Mouse (Mus musculus) heart, adult 2 months (tissue): ENCODE results near the gene Tmem63a. TPM values are rescaled to one million over a fixed set of nuclear protein-coding genes. Genes with fewer than 3 reads are reported as not detected.
"Not testable (repeated sequence)": the region's sequence is repeated elsewhere in the genome, so short reads cannot be mapped to it uniquely, and the experiment has no call there.

Experiments used
- DNase-seq, 2 experiments: peaks; one replicate each; pipeline ENCODE4 v3.0.0; 2021
- H3K27ac ChIP-seq: fragments of 200-600 bp; 2 replicates; pipeline ENCODE4 v1.8.1; 2022
- H3K27me3 ChIP-seq: fragments of 200-500 bp; 2 replicates; pipeline ENCODE4 v1.6.1; 2012; ENCODE audit warnings: mild to moderate bottlenecking, low read length, inconsistent platforms, mixed read lengths; ENCODE audit not compliant: control insufficient read depth, insufficient read depth
- H3K36me3 ChIP-seq: fragments of 200-500 bp; 2 replicates; pipeline ENCODE4 v1.6.1; 2012; ENCODE audit warnings: low read length, inconsistent platforms; ENCODE audit not compliant: control insufficient read depth, insufficient read depth
- H3K4me1 ChIP-seq: fragments of 200-500 bp; 2 replicates; pipeline ENCODE4 v1.6.1; 2011; ENCODE audit warnings: low read length; ENCODE audit not compliant: control insufficient read depth, insufficient read depth
- H3K4me3 ChIP-seq: fragments of 200-600 bp; 2 replicates; pipeline ENCODE4 v1.8.1; 2022
- H3K79me2 ChIP-seq: fragments of 200-500 bp; replicated peaks from 2 replicates; pipeline ENCODE4 v1.6.1; 2012; ENCODE audit warnings: mild to moderate bottlenecking, inconsistent platforms, low read length, moderate library complexity, mixed read lengths; ENCODE audit not compliant: control insufficient read depth, insufficient read depth
- H3K9ac ChIP-seq: fragments of 200-500 bp; 2 replicates; pipeline ENCODE4 v1.6.1; 2012; ENCODE audit warnings: low read depth, mild to moderate bottlenecking, control low read depth, inconsistent platforms, low read length, mixed read lengths
- CTCF ChIP-seq: fragments of 200-600 bp; IDR thresholded peaks from 2 replicates; pipeline ENCODE4 v1.8.1; 2022; ENCODE audit warnings: antibody characterized with exemption, mild to moderate bottlenecking, moderate library complexity
- EP300 ChIP-seq: fragments of 200-500 bp; IDR thresholded peaks from 2 replicates; pipeline ENCODE4 v1.6.1; 2011; ENCODE audit warnings: low read depth, low read length, control low read depth; ENCODE audit not compliant: insufficient read depth
- POLR2A ChIP-seq: fragments of 200-500 bp; IDR thresholded peaks from 2 replicates; pipeline ENCODE4 v1.6.1; 2011; ENCODE audit warnings: mild to moderate bottlenecking, low read depth, low read length, control low read depth; ENCODE audit not compliant: insufficient read depth
- WGBS: fragments of 180-500 bp; shearing (Covaris S2); methylation state at CpG from one replicate; pipeline ENCODE4 v1.1.7; 2018; 5-methylcytosine and 5-hydroxymethylcytosine counted together
- intact Hi-C: fragments of 180-260 bp; cut with DNase I; formaldehyde crosslinking; loops from one replicate; pipeline ENCODE4 v1.15.1; 2025
- polyA plus RNA-seq: library from polyadenylated mRNA; depleted of rRNA; stranded (reverse); fragments of >200 nt; gene quantifications from 2 replicates; pipeline ENCODE4 v1.2.3, GENCODE M21; 2012
- total RNA-seq, 2 experiments: library from RNA; stranded (reverse); gene quantifications; 2 replicates each; pipeline ENCODE4 v1.2.3; 2021

Gene Tmem63a
- total and polyA plus RNA-seq, 3 experiments: 13.2 to 27.5 (median 15.8) TPM

DNA sequence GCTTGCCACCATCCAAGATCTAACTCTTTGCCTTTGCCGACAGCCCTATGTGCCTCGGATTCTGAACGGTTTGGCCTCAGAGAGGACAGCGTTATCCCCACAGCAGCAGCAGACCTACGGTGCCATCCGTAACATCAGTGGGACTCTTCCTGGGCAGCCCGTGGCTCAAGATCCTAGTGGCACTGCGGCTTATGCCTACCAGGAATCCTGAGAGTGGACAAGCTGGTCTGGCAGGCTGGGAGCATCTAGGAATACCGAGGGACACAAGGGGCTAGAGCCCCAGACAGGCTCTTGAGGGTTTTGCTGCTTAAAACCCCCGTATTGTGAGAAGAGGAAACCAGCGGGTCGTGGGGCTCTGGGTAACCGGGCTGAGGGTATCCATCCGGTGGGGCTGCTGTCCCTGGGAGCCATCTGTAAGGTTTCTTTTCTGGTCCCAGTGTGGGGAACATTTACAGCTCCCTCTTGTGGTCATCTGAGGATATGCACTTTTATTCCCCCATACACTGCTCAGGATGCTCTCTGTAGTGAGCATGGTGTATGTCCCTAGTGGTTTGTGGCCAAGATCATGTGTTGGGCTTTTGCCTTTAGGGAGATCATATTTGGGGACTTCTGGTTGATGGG is 32.1 kb downstream of the Tmem63a start:
- Histone ChIP-seq H3K27ac (no peak overlapping the region), H3K79me2 (no peaks in the 10 kb centered on the region), H3K36me3 (no peaks in the 10 kb centered on the region), H3K27me3 (no peaks in the 10 kb centered on the region), H3K4me1 (no peaks in the 10 kb centered on the region), H3K4me3 (no peak overlapping the region), H3K9ac (no peak overlapping the region)
- DNase-seq: no peak
- 69% methylated on average over 14 of the region's 14 CpGs for WGBS
- intact Hi-C loops: loop anchor here (1.0 kb wide), 2 partner anchors 73 to 100 kb away; no protein-coding TSS in a partner anchor
- TF ChIP-seq CTCF (peak; percentile 88), EP300 (no peak)

DNA sequence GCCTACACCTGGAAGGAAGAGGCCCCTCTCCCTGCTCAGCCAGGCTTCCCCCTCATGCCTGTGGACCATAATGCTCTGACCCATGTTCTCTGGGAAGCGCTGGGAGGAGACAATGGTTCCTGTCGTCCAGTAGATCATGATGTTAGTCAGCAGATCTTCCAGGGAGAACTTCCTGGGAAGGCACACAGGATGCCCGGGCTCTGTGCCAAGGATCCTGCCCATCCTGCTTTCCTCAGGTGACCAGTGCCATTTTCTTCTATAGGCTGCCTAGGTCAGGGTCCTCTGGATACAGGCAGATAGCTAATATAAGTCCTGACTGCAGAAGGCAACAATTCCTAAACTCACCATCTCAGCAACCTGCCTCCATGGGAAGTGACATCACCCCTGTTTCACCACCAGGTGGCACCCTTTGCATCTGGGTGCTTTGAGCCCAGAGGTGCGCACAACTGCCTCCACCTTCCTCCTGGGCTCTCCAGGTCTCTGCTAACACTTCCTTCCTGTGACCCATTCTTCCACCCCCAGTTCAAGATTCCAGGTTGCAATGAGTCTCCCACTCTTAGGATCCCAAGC is 34.1 kb downstream of the Tmem63a start:
- Histone ChIP-seq H3K36me3 (no peaks in the 10 kb centered on the region), H3K79me2 (no peaks in the 10 kb centered on the region), H3K27me3 (no peaks in the 10 kb centered on the region), H3K27ac (no peak overlapping the region), H3K4me1 (no peaks in the 10 kb centered on the region), H3K4me3 (no peak overlapping the region), H3K9ac (no peak overlapping the region)
- TF ChIP-seq POLR2A (no peak), CTCF (peak; percentile 77)
- peak; percentile 28 to 46 for DNase-seq
- WGBS: 66% methylated on average over 4 of the region's 4 CpGs
- intact Hi-C loops: no loop called here

DNA sequence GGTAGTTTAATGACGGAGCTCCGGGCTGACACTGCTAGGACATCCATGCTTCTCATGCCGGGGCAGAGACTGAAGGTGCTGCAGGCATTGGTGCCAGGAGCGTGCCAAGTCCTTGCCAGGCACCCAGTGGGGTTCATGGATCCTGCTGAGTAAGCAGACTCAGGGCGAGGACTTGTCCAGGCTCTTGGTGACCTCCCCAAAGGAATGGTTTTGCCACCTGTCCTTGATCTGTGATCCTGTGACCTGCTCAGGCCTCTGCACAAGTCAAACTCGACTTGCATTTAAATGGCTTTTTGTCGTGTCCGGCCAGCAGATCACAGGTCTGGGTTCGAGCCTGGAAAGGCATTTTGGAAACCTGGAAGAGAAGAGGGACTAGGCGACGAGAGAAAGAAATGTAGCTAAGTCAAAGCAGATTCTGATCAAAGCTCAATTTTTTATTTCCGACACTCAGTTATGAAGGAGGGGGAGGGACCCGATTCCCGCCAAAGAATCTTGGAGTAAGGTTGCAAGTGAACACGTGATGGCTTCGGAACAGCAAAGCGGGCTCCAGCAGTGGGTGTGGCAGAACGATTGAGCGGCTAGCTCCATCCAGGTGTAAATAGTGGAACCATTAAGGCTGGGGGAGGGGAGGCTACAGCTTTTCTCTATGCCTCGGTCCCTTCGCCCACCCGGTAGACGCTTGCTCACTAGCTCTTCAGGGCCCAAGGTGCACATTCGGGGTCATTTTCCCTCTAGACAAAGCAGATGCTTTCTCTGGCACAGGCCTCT is 37.5 kb downstream of the Tmem63a start:
- H3K79me2 ChIP-seq: no peaks in the 10 kb centered on the region
- WGBS: 80% methylated on average over 24 of the region's 24 CpGs
- no peak overlapping the region for H3K27ac ChIP-seq
- H3K36me3 ChIP-seq: no peaks in the 10 kb centered on the region
- intact Hi-C loops: no loop called here
- no peaks in the 10 kb centered on the region for H3K27me3 ChIP-seq
- DNase-seq: no peak
- no peak overlapping the region for H3K9ac ChIP-seq
- no peak for TF ChIP-seq POLR2A
- no peak for TF ChIP-seq CTCF
- TF ChIP-seq EP300: no peak
- no peak overlapping the region for H3K4me3 ChIP-seq
- H3K4me1 ChIP-seq: no peaks in the 10 kb centered on the region

DNA sequence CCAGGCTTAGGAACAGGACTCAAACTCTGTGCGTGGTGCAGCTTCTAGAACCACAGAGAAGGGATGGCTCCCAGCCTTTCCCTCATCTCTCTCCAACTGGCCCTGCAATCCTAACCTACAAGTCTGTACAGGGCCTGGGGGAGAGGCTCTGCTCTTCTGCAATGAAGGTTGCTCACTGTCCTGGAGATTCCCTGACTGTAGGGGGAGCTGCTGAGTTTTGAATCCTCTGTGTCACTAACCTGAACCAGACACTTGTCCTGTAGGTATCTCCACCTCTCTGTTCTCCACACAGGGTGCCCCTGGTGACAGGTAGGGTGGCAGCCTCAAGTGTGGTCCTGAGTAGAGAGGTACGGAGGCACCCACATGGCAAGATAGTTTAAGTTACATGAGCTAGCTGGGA is 38.3 kb downstream of the Tmem63a start:
- WGBS: 72% methylated on average over 2 of the region's 2 CpGs
- Histone ChIP-seq H3K27ac (no peak overlapping the region), H3K4me3 (no peak overlapping the region), H3K36me3 (no peaks in the 10 kb centered on the region), H3K4me1 (no peaks in the 10 kb centered on the region), H3K9ac (no peak overlapping the region), H3K79me2 (no peaks in the 10 kb centered on the region), H3K27me3 (no peaks in the 10 kb centered on the region)
- TF ChIP-seq CTCF (peak; percentile 32), POLR2A (no peak), EP300 (no peak)
- intact Hi-C loops: no loop called here
- no peak for DNase-seq

DNA sequence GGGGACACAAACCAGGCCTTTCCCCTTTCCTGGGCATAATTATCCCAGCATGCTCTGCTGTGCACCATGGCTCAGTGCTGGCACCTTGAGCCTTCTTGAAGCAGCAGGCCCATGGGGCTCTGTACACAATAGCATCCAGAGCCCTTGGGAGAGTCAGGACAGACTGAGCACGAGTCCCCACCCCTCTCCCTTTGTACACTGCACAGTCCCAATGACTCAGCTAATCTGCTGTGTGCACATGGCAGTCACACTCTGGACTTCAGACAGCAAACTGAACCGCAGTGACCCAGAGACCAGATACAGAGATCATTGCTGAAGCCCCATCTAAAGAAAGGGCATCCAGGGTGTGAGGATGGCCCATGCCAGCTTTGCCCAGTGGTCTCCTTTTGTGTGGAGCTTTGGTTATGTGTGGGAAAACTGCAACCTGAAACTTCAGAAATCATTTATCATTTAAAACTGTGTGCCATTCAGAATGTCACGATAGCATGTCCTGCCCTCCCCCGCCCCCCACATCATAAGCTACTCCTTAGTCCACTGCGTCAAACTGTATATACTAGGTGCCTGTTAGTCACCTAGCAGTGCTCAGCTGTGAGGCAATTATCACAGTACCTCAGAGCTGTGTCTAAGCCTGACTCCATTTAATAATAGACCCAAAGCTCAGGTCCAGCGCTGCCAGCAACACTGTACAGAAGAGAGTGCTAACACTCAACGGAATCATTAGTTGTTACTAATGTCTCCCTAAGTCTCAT is 39.3 kb downstream of the Tmem63a start:
- intact Hi-C loops, H3K27ac ChIP-seq, H3K9ac ChIP-seq, H3K27me3 ChIP-seq, H3K79me2 ChIP-seq, H3K36me3 ChIP-seq, H3K4me3 ChIP-seq, H3K4me1 ChIP-seq, DNase-seq: not testable (repeated sequence)
- 74% methylated on average over 7 of the region's 7 CpGs for WGBS

DNA sequence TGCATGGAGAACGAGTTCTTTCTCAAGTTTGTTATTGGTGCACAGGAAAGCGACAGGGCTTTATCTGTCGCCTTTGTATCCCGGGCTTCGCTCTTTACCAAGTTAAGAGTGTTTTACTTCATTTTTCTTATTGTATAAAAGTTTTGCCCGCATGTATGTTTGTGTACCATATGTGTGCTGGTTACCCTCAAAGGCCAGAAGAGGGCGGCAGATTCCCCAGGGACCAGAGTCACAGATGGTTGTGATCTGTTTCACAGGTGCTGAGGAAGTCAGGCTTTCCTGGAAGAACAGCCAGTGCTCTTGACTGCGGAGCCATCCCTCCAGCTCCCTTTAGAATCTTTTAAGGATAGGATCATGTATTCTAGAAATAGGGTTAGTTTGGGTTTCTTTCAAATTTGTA is 44.6 kb downstream of the Tmem63a start:
- Histone ChIP-seq H3K4me3 (no peak overlapping the region), H3K4me1 (no peaks in the 10 kb centered on the region; the same call in 1 of the 2 replicates), H3K9ac (no peak overlapping the region), H3K36me3 (no peaks in the 10 kb centered on the region), H3K27ac (no peak overlapping the region), H3K27me3 (no peaks in the 10 kb centered on the region), H3K79me2 (no peaks in the 10 kb centered on the region)
- TF ChIP-seq POLR2A: no peak
- TF ChIP-seq CTCF: no peak
- no peak for TF ChIP-seq EP300
- no peak for DNase-seq
- intact Hi-C loops: no loop called here
- WGBS: 85% methylated on average over 8 of the region's 8 CpGs
